Mouse (Mus musculus) urinary bladder, postnatal 36 days (tissue): ENCODE results near the gene Aqp2.
A peak's percentile ranks its signal among the peaks of the same experiment; 100 is the strongest.

Experiments used
- DNase-seq, 2 experiments: peaks; one replicate each; pipeline ENCODE4 v3.0.0; 2022; ENCODE audit warnings: low spot score in 2 of 2, mixed read lengths in 1 of 2

Gene Aqp2

DNA sequence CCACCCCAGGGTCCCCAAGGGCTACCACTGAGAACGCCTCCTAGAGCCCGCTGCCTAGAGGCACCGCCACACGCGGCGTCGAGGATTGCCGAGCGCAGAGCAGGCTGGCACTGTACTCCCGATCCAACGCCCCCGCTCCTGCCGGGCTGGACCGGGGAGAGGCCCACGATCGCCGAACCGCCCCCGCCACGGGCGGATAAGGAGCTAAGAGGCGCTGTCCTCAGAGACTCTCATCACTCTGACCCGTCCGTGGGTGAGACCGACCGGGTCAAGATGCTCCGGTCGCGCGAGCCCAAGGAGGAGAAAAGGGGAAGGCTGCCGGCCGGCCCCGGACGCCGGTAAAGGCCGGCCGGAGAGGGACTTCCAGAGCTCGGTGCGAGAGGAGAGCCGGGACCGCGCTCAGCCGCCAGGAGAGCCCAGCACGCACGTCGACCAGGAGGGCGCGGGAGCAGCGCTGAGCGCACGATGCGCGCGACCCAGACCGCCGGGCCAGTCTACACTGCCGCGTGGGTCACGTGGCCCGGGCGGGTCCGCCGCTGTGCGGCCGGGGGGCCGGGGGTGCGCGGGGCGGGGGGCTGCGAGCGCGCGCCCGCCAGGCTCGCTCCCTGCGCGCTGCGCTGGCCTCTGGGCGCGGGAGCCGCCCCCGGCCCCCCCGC, 11.7 kb downstream of the Aqp2 start, which contains the start of gene Aqp5:
Gene Aqp5 (plus strand): TSS at position 354 of the 656 bp plus-strand sequence.
- no peak for DNase-seq

DNA sequence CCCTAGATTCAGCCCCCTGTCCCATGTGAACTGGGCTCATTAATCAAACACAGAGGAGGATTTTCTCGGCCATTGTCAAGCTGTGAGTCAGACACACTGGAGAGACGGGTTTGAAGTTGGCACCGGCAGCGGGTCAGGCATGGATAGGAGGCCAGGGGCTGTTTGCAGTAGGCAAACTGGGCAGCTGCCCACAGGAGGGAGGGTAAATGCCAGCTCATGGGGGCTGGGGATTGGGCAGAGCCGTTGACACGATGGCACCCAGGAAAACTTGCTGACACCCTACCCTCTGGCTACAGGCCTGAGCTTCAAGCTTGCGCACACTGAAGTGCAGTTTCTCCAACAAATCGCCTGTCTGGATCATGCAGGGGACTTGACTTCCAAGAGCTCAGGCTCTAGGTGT, 13.3 kb downstream of the Aqp2 start:
- peak; percentile 30 to 54 for DNase-seq

DNA sequence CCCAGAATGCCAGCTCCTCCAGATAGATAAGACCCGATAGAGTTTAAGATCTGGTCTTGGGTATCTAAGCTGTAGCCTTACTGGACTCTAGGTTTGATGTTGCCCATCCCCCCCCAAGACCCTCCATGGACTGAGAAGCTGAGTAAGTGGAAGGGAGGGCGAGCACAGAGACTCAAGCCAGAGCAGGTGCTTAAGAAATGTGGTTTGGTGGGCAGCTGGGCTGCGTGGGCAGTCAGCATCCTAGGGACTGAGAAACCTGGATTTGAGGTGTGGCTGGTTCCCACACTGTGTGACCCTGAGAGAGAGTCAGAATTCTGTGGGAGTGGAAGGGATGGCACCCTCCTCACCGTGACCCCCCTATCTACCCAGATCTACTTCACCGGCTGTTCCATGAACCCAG, 14.0 kb downstream of the Aqp2 start:
- DNase-seq = no peak

DNA sequence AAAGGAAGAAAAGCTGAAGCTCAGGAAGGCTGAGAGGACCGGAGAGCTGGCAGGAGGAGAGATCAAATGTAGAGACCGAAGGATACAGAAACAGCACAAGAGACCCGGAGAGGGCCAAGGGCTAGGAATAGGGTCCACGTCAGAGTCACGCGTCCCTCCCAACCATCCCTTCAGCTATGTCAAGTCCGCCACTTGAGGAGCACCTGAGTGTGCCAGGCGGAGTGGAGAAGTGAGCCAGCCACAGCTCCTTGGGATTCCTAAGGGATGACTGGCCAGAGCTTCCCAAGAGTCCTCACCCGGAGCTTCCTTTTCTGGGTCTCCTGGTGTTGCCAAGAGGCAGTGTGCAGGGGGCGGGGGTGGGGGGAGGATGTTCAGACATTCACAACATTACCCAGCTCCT, 16.1 kb downstream of the Aqp2 start:
- no peak for DNase-seq

DNA sequence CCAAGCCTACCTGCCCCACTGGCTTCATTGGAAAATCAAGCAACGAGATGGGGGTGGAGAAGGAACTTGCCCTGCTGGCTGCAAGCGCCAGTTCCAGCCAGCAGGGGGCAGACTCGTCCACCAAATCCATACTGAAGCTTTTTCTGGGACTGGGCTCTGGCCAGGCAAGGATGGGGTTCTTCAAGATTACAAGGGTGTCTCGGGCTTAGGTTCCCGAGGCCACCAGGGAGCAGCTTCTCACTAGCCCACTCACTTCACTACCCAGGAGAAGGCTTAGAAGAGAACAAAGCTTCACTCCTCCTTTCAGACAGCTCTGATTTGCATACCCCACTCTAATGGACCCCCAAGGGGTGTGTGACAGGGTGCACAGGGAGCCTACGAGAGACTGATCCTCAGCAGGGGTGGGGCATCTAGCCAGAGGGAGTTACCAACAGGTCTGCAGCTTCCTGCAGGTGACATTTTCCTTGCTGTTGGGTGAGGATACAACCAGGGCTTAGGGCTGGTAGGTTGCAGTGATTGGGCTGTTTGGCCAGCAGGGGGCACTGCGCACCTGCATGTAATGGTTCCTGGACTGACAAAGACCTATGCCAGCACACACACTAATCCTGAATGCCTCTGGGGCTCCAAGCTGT, 17.3 kb downstream of the Aqp2 start:
- DNase-seq = peak; percentile 69 to 78

DNA sequence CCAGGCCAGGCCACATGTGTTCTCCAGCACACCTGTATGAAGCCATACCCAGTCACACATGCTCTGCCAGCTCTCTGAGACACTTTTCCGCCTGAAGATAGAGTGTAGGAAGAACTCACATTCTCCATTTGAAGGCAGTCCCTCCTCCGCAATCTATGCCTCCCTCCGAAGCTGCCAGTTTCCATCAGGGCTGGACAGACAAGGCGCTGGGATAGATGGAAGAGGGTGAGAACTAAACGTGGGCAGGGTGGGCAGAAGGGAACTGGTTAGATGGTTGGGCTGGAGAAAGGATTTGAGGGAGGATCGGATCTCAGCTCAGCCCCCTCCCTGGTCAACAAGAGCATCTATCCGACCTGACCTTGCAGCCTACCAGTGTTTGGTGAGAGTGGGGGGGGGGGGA, 18.0 kb downstream of the Aqp2 start:
- DNase-seq = no peak

DNA sequence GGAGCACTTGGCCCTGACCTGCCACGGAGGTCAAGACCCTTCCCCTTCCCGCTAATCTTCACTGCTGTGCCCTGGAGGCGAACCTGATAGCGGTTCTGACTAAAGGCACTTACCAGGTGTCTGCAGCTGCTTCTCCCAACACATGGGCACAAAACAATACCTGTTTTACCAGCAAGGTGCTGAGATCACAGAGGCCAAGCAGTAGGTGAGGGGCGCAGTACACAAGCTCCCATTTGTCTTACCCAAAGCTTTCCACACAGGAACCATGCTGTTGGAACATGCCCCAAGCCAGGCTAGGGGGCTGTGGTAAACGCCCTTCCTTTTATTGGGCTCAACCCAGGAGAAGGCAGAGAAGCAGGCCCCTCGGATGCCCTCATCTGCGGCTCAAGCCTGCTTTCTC, 18.7 kb downstream of the Aqp2 start:
- no peak for DNase-seq

DNA sequence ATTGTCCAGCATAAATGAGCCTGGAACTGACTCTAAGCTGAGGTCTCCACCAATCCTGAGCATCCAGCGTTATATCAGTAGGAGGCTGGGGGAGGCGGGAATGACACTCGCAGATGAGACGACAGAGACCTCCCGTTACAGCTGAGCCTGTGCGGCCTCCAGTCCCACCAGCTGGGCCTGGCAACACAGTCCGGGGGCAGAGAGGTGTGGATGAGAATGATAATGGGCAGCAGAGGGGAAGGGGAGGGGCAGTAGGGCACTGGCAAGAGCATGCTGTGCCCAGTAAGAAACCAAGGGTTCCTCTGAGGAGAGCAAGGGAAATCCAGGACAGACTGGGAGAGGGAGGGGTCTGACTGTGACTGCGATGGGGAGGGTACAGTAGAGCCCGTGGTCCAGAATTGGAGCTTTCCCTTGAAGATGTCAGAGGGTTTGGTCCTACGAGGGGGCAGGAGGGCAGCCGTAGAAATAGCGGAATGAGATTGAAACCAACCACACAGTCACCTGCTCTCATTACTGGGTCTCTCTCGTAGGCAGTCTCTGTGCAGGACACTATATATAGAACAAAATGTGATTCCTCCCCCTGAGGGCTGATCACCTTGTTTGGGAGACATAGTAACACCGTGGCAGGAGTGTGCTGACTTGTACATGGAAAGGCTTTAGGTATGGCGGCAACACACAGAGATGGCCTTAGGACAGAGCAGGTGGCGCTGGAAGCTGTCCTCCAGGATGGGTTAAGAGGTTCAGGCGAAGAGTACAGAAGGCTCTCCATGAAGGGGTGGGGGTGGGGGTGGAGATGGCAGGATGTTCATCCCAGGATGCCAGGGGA, 20.6 kb downstream of the Aqp2 start:
- DNase-seq = no peak

DNA sequence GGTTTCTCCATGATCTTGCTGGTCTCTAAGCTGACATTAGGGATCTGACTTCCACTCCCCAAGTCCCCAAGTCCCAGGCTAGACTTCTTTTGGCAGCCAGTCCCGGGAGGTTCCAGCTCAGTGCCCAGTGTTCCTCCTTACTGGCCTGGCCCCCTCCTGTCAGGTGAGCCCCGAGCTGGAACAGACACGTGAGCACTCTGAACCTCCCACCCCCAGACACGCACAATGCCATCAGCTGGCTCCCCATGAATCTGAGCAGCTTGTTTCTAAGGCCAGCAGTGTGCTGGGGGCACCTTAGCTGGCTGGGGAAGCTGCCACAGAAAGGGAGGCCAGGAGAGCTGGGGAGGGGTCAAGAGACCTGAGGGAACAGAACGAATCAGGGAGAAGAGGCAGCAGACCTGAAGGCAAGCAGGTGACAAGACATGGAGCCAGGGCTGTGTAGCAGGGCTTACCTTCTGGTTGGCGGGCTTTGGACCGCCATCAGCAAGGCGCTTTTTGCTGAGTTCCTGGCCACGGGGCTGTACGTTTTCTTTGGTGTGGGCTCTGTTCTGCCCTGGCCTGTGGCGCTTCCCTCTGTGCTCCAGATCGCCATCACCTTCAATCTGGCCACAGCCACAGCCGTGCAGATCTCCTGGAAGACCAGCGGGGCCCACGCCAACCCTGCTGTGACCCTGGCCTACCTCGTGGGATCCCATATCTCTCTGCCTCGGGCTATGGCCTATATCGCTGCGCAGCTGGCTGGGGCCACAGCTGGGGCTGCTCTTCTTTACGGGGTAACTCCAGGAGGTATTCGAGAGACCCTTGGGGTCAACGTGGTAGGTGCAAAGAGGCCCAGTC, 22.3 kb downstream of the Aqp2 start, which contains the start of gene Aqp6:
Gene Aqp6 (plus strand): TSS at position 415 of the 837 bp plus-strand sequence.
- no peak for DNase-seq

DNA sequence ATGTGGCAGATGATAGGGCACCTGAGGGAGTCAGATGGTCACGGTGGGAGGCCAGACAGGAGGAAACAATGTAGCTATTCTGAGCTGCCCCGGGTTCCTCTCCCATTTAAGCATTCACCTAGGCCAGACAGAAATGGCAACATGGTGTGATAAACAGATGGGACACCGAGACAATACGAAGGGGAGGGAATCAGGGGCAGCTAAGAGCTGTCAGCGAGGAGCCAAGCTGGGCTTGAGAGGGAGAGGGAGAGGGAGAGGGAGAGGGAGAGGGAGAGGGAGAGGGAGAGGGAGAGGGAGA, 22.9 kb downstream of the Aqp2 start:
- DNase-seq = no peak

DNA sequence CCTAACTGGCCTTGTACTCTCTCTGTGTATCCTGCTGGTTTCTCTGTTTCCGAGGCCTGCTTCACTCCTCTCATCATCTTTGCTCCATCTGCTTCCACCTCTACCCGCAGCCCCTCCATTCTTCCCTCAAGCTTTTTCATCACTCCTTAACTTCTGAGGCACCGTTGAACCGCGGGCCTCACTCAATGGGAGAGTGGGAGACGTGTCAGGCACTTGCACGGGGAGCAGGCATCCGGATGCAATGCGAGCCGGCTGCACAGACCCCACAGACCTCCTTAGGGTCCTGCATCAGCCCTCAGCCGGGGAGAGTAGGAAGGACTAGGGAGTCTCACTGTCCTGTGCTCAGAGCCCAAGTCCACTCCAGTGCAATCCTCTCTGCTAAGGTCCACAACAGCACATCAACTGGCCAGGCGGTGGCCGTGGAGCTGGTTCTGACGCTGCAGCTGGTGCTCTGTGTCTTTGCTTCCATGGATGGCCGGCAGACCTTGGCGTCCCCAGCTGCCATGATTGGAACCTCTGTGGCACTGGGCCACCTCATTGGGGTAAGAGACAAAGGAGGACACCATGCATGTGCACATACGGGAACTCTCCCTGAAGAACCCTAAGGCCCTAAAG, 23.5 kb downstream of the Aqp2 start:
- DNase-seq = no peak

DNA sequence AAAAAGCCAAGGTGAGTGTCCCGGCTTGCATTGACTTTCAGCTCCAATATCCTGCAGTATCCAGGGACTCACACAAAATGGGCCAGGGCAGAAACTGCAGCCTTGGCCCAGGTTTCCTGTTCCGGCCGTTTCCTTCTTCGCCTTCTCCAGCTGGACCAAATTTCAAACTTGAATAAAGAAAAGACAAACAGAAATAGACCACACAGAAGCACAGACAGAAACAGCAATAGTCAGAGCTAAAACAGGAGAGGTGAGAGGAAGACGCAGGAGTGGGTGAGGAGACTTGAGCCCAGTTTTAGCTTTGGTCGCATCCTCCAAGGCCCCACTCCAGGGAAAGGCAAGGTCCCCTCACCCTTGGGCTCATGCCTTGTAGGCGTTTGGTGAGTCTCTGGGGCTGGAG, 24.4 kb downstream of the Aqp2 start:
- DNase-seq = no peak

DNA sequence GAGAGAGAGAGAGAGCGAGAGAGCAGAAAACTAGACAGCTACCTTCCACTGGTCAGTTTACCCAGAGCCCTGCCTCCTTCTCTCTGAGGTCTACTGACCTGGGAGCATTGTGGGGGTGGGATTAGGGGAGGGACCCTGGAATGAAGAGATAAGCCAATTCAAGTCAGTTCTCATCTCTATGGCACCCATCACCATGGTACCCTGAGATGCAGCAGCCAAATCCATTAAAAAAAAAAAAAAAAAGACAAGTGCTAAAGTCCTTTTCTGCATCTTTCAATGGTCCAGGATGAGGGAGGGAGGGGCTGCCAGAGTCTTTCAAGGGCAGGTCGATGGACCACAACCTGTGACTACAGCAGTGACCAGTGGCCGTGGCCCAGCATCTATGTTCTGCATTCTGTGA, 26.7 kb downstream of the Aqp2 start:
- no peak for DNase-seq

DNA sequence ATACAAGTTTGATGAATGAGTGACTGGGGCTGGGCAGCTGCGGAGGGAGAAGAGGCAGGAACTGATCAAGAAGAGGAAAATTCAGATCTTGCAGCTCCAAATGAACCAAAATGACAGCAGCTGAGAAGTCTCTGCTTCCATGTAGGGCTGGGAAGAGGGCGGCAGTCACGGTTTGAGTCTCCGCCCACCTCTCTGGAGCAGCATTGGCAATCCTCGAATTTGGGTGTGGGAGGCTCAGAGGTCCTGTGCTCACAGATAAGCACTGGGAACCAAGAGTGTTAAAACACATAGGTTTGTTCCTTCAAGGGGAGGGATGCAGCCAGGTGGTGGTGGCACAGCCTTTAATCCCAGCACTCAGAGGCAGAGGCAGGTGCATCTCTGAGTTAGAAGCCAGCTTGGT, 27.7 kb downstream of the Aqp2 start:
- no peak for DNase-seq

DNA sequence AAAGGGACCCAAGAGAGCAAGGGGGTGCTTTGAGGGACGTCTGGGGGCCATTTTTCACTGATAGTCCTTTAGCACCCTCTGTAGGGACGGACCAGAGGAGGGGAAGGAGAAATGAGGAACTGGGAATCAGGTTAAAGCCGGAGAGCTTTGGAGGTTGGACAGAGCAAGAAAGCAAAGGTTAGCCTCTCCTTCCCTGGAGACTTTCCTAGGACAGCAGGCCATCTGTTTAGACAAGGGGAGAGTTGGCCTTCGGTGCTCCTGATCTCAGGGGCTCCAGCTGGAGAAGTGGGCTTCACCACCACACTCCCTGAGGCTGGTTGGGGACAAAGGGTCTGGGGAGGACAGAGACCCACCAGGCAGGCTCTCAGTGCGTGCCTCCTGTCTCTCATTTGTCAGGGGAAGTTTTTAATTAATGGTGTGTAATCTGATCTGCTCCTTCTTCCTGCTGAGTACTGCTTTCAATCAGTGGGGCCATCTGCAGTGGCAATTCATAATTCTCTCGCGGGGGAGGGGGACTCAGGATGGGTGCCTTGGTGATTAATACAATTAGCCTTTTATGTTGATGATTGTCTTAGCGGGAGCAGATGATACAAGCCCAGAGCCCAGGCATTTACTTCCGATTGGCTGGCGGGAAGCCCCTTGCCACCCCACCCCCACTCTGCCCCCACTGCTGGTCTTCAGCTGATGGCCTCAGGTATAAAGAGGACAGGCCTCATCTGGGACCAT, 28.7 kb downstream of the Aqp2 start:
- DNase-seq = no peak

DNA sequence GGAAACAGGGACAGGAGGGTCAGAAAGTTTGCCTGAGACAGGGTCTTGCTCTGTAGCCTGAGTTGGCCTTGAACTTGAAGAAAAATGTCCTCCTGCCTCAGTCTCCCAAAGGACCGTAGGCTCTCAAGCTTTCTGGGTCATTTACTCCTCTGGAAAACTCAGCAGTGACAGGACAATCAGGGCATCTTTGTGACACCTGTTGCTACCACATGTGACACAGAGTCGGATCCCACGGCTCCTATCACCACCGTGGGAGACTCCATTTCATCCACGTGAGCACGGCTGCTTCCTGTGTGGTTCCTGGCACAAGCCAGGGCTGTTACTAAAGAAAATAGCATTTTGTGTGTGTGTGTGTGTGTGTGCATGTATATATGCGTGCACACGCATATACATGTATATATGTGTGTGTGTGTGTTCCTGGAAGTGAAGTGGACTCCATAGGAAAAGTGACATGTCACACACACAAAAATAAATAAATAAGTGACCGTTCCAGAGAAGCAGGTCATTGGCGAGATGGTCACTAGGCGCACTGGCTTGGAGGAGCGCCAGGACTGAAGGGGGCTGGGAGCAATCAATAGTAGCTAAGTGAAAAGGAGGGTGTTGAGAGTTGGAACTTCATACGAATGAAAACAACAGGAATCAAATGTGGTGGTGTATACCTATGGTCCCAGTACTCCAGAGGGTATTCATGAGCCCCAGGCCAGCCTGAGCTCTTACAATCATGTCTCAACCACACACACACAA, 29.7 kb downstream of the Aqp2 start:
- no peak for DNase-seq

DNA sequence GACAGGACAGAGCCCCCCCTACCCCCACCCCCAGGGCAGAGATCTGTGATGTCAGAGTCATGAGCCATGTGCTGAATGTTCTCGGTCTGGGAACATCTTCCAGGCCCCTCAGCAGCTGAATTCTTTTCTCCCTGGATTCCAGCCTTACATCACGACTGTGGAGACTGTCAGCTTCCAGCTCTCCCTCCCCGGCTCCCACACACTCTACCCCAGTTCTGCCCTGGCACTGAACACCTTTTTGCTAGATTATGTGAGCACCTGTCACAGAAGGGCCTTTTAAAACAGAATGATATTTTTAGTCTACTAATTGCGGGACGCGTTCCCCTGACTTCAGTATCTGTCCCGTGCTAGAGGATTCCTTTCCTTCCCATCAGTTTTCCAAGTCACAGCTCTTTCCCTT, 32.7 kb downstream of the Aqp2 start:
- DNase-seq = no peak

DNA sequence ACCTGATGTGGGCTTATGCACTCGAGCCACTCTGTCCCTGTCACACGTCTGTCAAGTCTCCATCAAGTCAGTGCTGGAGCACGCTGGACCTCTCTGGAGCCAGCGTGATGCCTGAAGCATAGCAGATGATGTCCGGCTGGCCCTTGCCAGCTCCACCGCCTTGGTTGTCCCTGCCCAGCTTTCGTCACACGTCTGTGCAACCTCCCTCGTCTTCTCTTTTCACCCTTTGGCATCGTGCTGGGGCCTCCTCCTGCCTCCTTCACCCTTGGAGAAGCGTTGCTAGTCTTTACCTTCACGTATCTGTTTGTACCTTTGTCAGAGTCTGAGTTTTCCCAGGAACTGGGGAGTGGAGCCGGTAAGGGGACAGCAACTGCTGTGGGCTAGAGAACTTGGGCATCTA, 35.4 kb downstream of the Aqp2 start:
- DNase-seq = no peak

DNA sequence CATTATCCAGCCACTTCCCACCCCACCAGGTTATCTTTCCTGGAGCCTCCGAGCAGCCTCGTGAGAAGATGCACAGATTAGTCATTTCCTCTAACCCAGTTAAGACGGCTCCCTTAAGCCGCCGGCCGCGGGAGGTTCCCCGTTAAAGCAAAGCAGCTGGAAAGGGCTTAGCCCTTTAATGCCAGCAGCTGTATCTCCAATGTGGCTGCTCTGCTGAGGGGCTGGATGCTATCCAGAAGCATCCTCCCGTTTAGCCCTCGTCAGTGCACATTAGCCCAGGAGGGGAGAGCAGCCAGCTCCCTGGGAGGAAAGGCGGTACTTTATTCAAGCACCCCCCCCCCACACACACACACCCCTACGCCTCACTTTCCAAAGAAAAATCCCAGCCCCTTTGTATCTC, 35.9 kb downstream of the Aqp2 start:
- peak; percentile 23 to 48 for DNase-seq

DNA sequence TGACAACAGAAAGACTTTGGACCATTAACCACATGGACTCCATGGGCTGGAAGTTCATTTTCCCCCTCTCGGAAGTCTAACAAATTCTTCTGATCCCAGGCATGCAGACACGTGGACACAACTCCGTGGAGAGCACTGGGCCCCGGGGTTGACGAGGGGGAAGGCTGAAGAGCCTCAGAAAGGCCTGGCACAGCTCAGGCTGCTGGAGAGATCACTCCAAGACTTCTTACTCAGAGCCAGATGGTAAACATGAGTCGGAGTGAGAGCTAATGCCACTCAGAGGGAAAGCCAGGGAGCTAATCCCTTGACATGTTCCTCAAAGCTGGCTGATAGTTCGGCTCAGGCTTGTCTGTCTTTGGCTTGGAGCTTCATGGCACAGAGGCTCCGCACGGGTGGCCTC, 36.4 kb downstream of the Aqp2 start:
- DNase-seq = no peak
